Mouse (Mus musculus): ENCODE results near the gene Gorab. TPM values are rescaled to one million over a fixed set of nuclear protein-coding genes. Genes with fewer than 3 reads are reported as not detected.

The Gorab gene
- 9.6 and 11.1 TPM in 2 replicates for polyA plus RNA-seq (2015; fragmentation: Nextera tagmentation; extraction: Ambion mirVana)

GRCm38 (mm10) chr1:163403498-163404126, at the start of gene Gorab:
Gorab (minus strand) TSS chr1:163403669.
- TF ChIP-seq EP300 (IDR thresholded peaks at IDR 0.05) (peak; percentile 87), CTCF (IDR thresholded peaks at IDR 0.05) (peak; percentile 19; the same call in 1 of the 2 replicates)
- ATAC-seq (peak; percentile 100), DNase-seq (ENCODE audit: low spot score) (peak; percentile 95)
- Histone ChIP-seq H3K36me3 (ENCODE audit: insufficient read depth, low read length) (no peaks in the 10 kb centered on the region), H3K4me2 (replicated peaks; ENCODE audit: low read depth, low read length) (peak within 1 kb of the TSS; percentile 78), H3K27me3 (replicated peaks; ENCODE audit: insufficient read depth, low read length) (no peaks in the 10 kb centered on the region), H3K9me3 (ENCODE audit: low read length) (no peaks in the 10 kb centered on the region), H3K27ac (ENCODE audit: low read length) (peak within 1 kb of the TSS; percentile 84), H3K9ac (replicated peaks; ENCODE audit: low read depth) (peak within 1 kb of the TSS; percentile 69), H3K4me3 (ENCODE audit: low read depth, low read length) (peak within 1 kb of the TSS; percentile 76), H3K4me1 (ENCODE audit: insufficient read depth, low read depth, low read length) (peaks cover 6% of the 10 kb centered on the region)
- 2% methylated on average over 28 of the region's 28 CpGs for WGBS

- Histone ChIP-seq H3K9me3 (ENCODE audit: low read length) (no peaks in the 10 kb centered on the region), H3K9ac (replicated peaks; ENCODE audit: low read depth) (no peak overlapping the region), H3K4me3 (ENCODE audit: low read depth, low read length) (no peak overlapping the region), H3K4me2 (replicated peaks; ENCODE audit: low read depth, low read length) (no peak overlapping the region), H3K36me3 (ENCODE audit: insufficient read depth, low read length) (no peaks in the 10 kb centered on the region), H3K27ac (ENCODE audit: low read length) (no peak overlapping the region), H3K4me1 (ENCODE audit: insufficient read depth, low read depth, low read length) (no peaks in the 10 kb centered on the region; the same call in 1 of the 2 replicates), H3K27me3 (replicated peaks; ENCODE audit: insufficient read depth, low read length) (no peaks in the 10 kb centered on the region)
- TF ChIP-seq CTCF (IDR thresholded peaks at IDR 0.05) (no peak), EP300 (IDR thresholded peaks at IDR 0.05) (peak; percentile 74)
- DNase-seq (ENCODE audit: low spot score), result peak; percentile 34
- WGBS, result 8% methylated on average over 3 of the region's 3 CpGs
- ATAC-seq, result peak; percentile 80
These were observed 40.4 kb upstream of the Gorab start for GRCm38 (mm10) chr1:163443832-163444231.

DNA sequence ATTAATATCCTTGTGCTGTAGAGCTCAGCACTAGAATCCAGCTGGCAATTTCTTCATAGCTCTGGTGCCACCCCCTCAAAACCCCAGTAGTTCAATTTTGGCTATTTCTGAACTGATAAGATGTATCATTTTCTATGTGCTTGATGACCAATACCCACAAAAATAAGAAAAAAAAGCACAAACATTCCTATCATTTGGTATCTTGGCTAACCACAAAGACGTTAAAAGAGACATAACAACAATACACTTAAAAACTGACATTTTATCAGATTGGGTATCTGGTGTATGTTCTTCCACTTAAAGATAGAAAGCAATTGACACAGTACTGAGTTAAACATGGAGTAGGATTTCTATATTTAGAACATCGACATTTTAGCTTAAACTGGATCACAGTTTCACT, 35.5 kb upstream of the Gorab start:
- no peak overlapping the region for H3K4me3 ChIP-seq (ENCODE audit: low read depth, low read length)
- no peaks in the 10 kb centered on the region; the same call in 1 of the 2 replicates for H3K4me1 ChIP-seq (ENCODE audit: insufficient read depth, low read depth, low read length)
- H3K9me3 ChIP-seq (ENCODE audit: low read length), result no peaks in the 10 kb centered on the region
- no peaks in the 10 kb centered on the region for H3K36me3 ChIP-seq (ENCODE audit: insufficient read depth, low read length)
- no peak overlapping the region for H3K9ac ChIP-seq (replicated peaks; ENCODE audit: low read depth)
- no peak overlapping the region for H3K4me2 ChIP-seq (replicated peaks; ENCODE audit: low read depth, low read length)
- TF ChIP-seq CTCF (IDR thresholded peaks at IDR 0.05) (no peak), EP300 (IDR thresholded peaks at IDR 0.05) (no peak)
- no peaks in the 10 kb centered on the region for H3K27me3 ChIP-seq (replicated peaks; ENCODE audit: insufficient read depth, low read length)
- ATAC-seq (no peak), DNase-seq (ENCODE audit: low spot score) (no peak)
- H3K27ac ChIP-seq (ENCODE audit: low read length), result no peak overlapping the region
- 48% methylated on average over 2 of the region's 2 CpGs for WGBS

GRCm38 (mm10) chr1:163423467-163424014, 20.1 kb upstream of the Gorab start:
- Histone ChIP-seq H3K9ac (replicated peaks; ENCODE audit: low read depth) (no peak overlapping the region), H3K36me3 (ENCODE audit: insufficient read depth, low read length) (no peaks in the 10 kb centered on the region), H3K4me2 (replicated peaks; ENCODE audit: low read depth, low read length) (no peak overlapping the region), H3K4me3 (ENCODE audit: low read depth, low read length) (no peak overlapping the region), H3K27ac (ENCODE audit: low read length) (no peak overlapping the region), H3K9me3 (ENCODE audit: low read length) (no peaks in the 10 kb centered on the region), H3K27me3 (replicated peaks; ENCODE audit: insufficient read depth, low read length) (no peaks in the 10 kb centered on the region), H3K4me1 (ENCODE audit: insufficient read depth, low read depth, low read length) (no peaks in the 10 kb centered on the region)
- 37% methylated on average over 8 of the region's 8 CpGs for WGBS
- no peak for DNase-seq (ENCODE audit: low spot score)
- TF ChIP-seq CTCF (IDR thresholded peaks at IDR 0.05) (no peak), EP300 (IDR thresholded peaks at IDR 0.05) (no peak)
- ATAC-seq, result no peak

DNA sequence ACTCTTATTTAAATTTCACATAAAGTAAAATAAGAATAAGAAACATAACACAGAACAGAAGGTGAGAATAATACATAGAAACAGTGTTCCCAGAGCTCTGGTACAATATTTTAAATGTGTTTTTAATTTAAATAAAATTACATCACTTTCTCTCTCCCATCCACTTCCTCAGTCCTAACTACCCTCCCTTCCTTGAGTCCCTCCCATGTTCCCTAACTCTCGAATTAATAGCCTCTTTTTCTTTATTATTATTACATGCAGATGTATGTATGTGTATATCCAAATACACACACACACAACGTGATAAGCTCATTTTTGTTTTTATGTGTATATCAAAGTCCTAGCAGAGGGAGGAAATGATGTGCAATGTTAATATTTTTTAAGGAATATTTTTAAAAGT, 13.7 kb upstream of the Gorab start:
- no peak overlapping the region for H3K4me2 ChIP-seq (replicated peaks; ENCODE audit: low read depth, low read length)
- no peaks in the 10 kb centered on the region for H3K27me3 ChIP-seq (replicated peaks; ENCODE audit: insufficient read depth, low read length)
- H3K4me3 ChIP-seq (ENCODE audit: low read depth, low read length), result no peak overlapping the region
- H3K9me3 ChIP-seq (ENCODE audit: low read length), result no peaks in the 10 kb centered on the region
- H3K36me3 ChIP-seq (ENCODE audit: insufficient read depth, low read length), result no peaks in the 10 kb centered on the region
- H3K27ac ChIP-seq (ENCODE audit: low read length), result no peak overlapping the region
- no peak overlapping the region for H3K9ac ChIP-seq (replicated peaks; ENCODE audit: low read depth)
- H3K4me1 ChIP-seq (ENCODE audit: insufficient read depth, low read depth, low read length), result no peaks in the 10 kb centered on the region
- DNase-seq (ENCODE audit: low spot score) (no peak), ATAC-seq (no peak)
- 48% methylated on average over 2 of the region's 2 CpGs for WGBS
- TF ChIP-seq EP300 (IDR thresholded peaks at IDR 0.05) (no peak), CTCF (IDR thresholded peaks at IDR 0.05) (no peak)

GRCm38 (mm10) chr1:163414200-163414599, 10.7 kb upstream of the Gorab start:
- WGBS, result 62% methylated on average over 2 of the region's 2 CpGs
- no peaks in the 10 kb centered on the region for H3K36me3 ChIP-seq (ENCODE audit: insufficient read depth, low read length)
- H3K27me3 ChIP-seq (replicated peaks; ENCODE audit: insufficient read depth, low read length), result no peaks in the 10 kb centered on the region
- H3K4me3 ChIP-seq (ENCODE audit: low read depth, low read length), result no peak overlapping the region
- H3K9ac ChIP-seq (replicated peaks; ENCODE audit: low read depth), result no peak overlapping the region
- H3K9me3 ChIP-seq (ENCODE audit: low read length), result no peaks in the 10 kb centered on the region
- no peak for DNase-seq (ENCODE audit: low spot score)
- no peak overlapping the region for H3K4me2 ChIP-seq (replicated peaks; ENCODE audit: low read depth, low read length)
- H3K4me1 ChIP-seq (ENCODE audit: insufficient read depth, low read depth, low read length), result no peaks in the 10 kb centered on the region
- no peak overlapping the region for H3K27ac ChIP-seq (ENCODE audit: low read length)
- no peak for TF ChIP-seq EP300 (IDR thresholded peaks at IDR 0.05)
- TF ChIP-seq CTCF (IDR thresholded peaks at IDR 0.05), result no peak
- ATAC-seq, result no peak
